Mouse (Mus musculus) neural tube, embryonic 13.5 days (tissue): ENCODE measurements around the gene Prm1. TPM values are rescaled to one million over a fixed set of nuclear protein-coding genes. Genes with fewer than 3 reads are reported as not detected.
A peak's percentile ranks its signal among the peaks of the same experiment; 100 is the strongest.
"Not testable (repeated sequence)": the region's sequence is repeated elsewhere in the genome, so short reads cannot be mapped to it uniquely, and the experiment has no call there.

Experiments
- ATAC-seq: fragments of 200-750 bp; cut with Nextera tagmentation; 2 replicates; pipeline ENCODE4 v1.8.0; 2017; ENCODE audit warnings: low read depth, mild to moderate bottlenecking, moderate TSS enrichment, moderate library complexity
- H3K27ac ChIP-seq: fragments of 300-500 bp; sonication (generic); replicated peaks from 2 replicates; pipeline ENCODE4 v1.5.1; 2015; ENCODE audit warnings: moderate library complexity, mild to moderate bottlenecking, inconsistent platforms
- H3K27me3 ChIP-seq: fragments of 300-500 bp; sonication (generic); 2 replicates; pipeline ENCODE4 v1.6.1; 2015; ENCODE audit warnings: mild to moderate bottlenecking, inconsistent platforms
- H3K36me3 ChIP-seq: fragments of 300-500 bp; sonication (generic); 2 replicates; pipeline ENCODE4 v1.6.1; 2015; ENCODE audit warnings: mild to moderate bottlenecking, inconsistent platforms
- H3K4me1 ChIP-seq: fragments of 300-500 bp; sonication (generic); replicated peaks from 2 replicates; pipeline ENCODE4 v1.6.1; 2015; ENCODE audit warnings: inconsistent platforms
- H3K4me2 ChIP-seq: fragments of 300-500 bp; sonication (generic); 2 replicates; pipeline ENCODE4 v1.6.1; 2015; ENCODE audit warnings: inconsistent platforms, mild to moderate bottlenecking, moderate library complexity
- H3K4me3 ChIP-seq: fragments of 300-500 bp; sonication (generic); 2 replicates; pipeline ENCODE4 v1.5.1; 2015; ENCODE audit warnings: mild to moderate bottlenecking, inconsistent platforms
- H3K9ac ChIP-seq: fragments of 300-500 bp; sonication (generic); 2 replicates; pipeline ENCODE4 v1.6.1; 2015; ENCODE audit warnings: moderate library complexity, mild to moderate bottlenecking, inconsistent platforms
- H3K9me3 ChIP-seq: fragments of 300-500 bp; sonication (generic); 2 replicates; pipeline ENCODE4 v1.6.1; 2016; ENCODE audit warnings: inconsistent platforms
- WGBS: fragments of 180-500 bp; shearing (Covaris S2); methylation state at CpG from one replicate; pipeline ENCODE4 v1.1.7; 2015; 5-methylcytosine and 5-hydroxymethylcytosine counted together
- polyA plus RNA-seq: library from polyadenylated mRNA; unstranded; fragments of >200 nt; fragmentation: Nextera tagmentation; extraction: Ambion mirVana; gene quantifications from 2 replicates; pipeline ENCODE4 v1.2.1, GENCODE M21; 2015

Prm1 gene
- polyA plus RNA-seq, 1 experiment from 2014 or later = 0.64 TPM

DNA sequence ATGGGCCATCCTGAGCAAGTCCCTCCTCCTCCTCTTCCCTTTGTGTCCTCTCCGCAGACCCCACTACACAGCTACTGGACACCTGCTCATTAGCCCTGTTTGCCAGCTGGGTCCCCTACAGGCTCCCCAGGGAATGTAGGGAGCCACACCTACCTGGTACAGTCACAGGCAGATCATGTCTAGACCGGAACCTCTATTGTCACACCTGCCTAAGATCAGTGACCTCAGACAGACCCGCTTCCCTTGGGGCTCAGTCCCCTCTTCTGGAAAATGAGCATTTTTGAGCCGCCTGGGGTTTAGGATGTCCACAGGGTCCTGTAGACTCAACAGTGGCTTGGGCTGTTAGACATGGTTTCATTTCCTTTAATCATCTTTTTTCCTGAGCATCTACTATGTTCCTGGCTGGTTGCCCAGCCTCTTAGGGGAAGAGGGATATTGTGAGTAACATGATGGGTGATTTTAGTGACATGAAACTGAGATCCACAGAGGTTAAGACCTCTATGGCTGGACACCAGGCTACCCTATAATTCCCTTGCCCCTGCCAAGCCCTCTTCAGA, 13.0 kb upstream of the Prm1 start:
- 75% methylated on average over 4 of the region's 4 CpGs for WGBS
- H3K27me3 ChIP-seq = no peaks in the 10 kb centered on the region

GRCm38 (mm10) chr16:10814864-10815263, 9.2 kb upstream of the Prm1 start:
- Histone ChIP-seq H3K9me3 (no peaks in the 10 kb centered on the region), H3K27ac (no peak overlapping the region), H3K4me2 (no peak overlapping the region), H3K9ac (no peak overlapping the region), H3K4me1 (no peaks in the 10 kb centered on the region), H3K27me3 (no peaks in the 10 kb centered on the region), H3K36me3 (no peaks in the 10 kb centered on the region), H3K4me3 (no peak overlapping the region)
- 89% methylated on average over 4 of the region's 4 CpGs for WGBS
- ATAC-seq = no peak

More for the DNA sequence above, 13.0 kb upstream of the Prm1 start:
- H3K36me3 ChIP-seq = no peaks in the 10 kb centered on the region
- H3K9me3 ChIP-seq = no peaks in the 10 kb centered on the region
- no peak overlapping the region for H3K9ac ChIP-seq
- H3K4me1 ChIP-seq = no peaks in the 10 kb centered on the region
- H3K27ac ChIP-seq = no peak overlapping the region
- no peak overlapping the region for H3K4me3 ChIP-seq
- H3K4me2 ChIP-seq = no peak overlapping the region
- no peak for ATAC-seq

- WGBS = 86% methylated on average over 4 of the region's 4 CpGs
- Histone ChIP-seq H3K9ac (no peak overlapping the region), H3K4me3 (no peak overlapping the region), H3K27ac (no peak overlapping the region), H3K4me2 (no peak overlapping the region), H3K4me1 (no peaks in the 10 kb centered on the region), H3K36me3 (no peaks in the 10 kb centered on the region), H3K9me3 (no peaks in the 10 kb centered on the region), H3K27me3 (no peaks in the 10 kb centered on the region)
- no peak for ATAC-seq
Measured at GRCm38 (mm10) chr16:10813726-10814125, 8.1 kb upstream of the Prm1 start.

DNA sequence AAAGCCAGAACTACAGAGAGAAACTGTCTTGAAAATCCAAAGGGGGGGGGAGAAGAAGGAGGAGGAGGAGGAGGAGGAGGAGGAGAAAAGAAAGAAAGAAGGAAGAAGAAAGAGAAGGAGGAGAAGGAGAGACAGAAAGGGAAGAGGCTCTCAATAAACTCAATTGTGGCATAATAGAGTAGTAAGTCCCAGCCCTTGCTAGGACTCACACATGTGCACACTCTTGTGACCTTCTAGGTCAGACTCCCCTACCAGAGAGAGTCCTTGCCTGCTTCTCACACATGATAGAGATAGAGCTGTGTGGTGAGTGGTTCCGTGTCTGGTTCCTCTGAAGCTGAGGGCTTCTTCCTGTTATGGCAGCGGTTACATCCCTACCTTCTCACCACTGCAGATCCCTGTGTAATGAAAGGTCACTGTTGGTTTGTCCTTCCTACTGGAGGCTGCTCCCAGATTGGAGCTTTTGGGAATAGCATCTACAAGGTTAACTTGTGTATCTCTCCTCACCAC, 7.3 kb upstream of the Prm1 start, which contains the start of gene Gm11172:
Gene Gm11172 (plus strand): TSS at position 51 of the 507 bp plus-strand sequence.
- Histone ChIP-seq H3K9me3 (no peaks in the 10 kb centered on the region), H3K4me2 (no peak within 1 kb of the TSS), H3K27me3 (no peaks in the 10 kb centered on the region), H3K36me3 (no peaks in the 10 kb centered on the region), H3K27ac (no peak within 1 kb of the TSS; the same call in 1 of the 2 replicates), H3K9ac (no peak within 1 kb of the TSS), H3K4me1 (no peaks in the 10 kb centered on the region), H3K4me3 (no peak within 1 kb of the TSS)
- no peak for ATAC-seq
- WGBS = 92% methylated on average over 2 of the region's 2 CpGs

- H3K27me3 ChIP-seq = no peaks in the 10 kb centered on the region
- H3K9ac ChIP-seq = no peak overlapping the region
- ATAC-seq = no peak
- H3K9me3 ChIP-seq = no peaks in the 10 kb centered on the region
- H3K4me3 ChIP-seq = no peak overlapping the region
- no peaks in the 10 kb centered on the region for H3K36me3 ChIP-seq
- H3K27ac ChIP-seq = no peak overlapping the region
- 100% methylated on average over 1 of the region's 1 CpGs for WGBS
- 0 out of 2 replicates have a peak, but pooled peaks cover 6% of the 10 kb centered on the region for H3K4me1 ChIP-seq
- no peak overlapping the region for H3K4me2 ChIP-seq
Measured at GRCm38 (mm10) chr16:10810376-10810775, 4.7 kb upstream of the Prm1 start.

- H3K4me1 ChIP-seq, H3K27ac ChIP-seq, H3K9ac ChIP-seq, ATAC-seq, H3K4me3 ChIP-seq, H3K27me3 ChIP-seq, H3K4me2 ChIP-seq, H3K9me3 ChIP-seq, H3K36me3 ChIP-seq: not testable (repeated sequence)
- 86% methylated on average over 3 of the region's 3 CpGs for WGBS
Measured at GRCm38 (mm10) chr16:10802420-10802819, 3.2 kb downstream of the Prm1 start.

GRCm38 (mm10) chr16:10796034-10796433, 9.6 kb downstream of the Prm1 start, which contains the start of gene Prm2:
TSS of gene Prm2 (minus strand) at chr16:10796134.
- no peaks in the 10 kb centered on the region for H3K36me3 ChIP-seq
- H3K27me3 ChIP-seq = peaks cover 23% of the 10 kb centered on the region
- WGBS = 80% methylated on average over 6 of the region's 6 CpGs
- no peak for ATAC-seq
- H3K4me3 ChIP-seq = no peak within 1 kb of the TSS
- H3K9me3 ChIP-seq = no peaks in the 10 kb centered on the region
- H3K27ac ChIP-seq = no peak within 1 kb of the TSS
- H3K9ac ChIP-seq = no peak within 1 kb of the TSS
- no peaks in the 10 kb centered on the region for H3K4me1 ChIP-seq
- no peak within 1 kb of the TSS for H3K4me2 ChIP-seq

- 77% methylated on average over 9 of the region's 9 CpGs for WGBS
- Histone ChIP-seq H3K4me2 (no peak within 1 kb of the TSS), H3K4me1 (peaks cover 13% of the 10 kb centered on the region), H3K36me3 (no peaks in the 10 kb centered on the region), H3K27me3 (peaks cover 6% of the 10 kb centered on the region), H3K4me3 (no peak within 1 kb of the TSS), H3K9me3 (no peaks in the 10 kb centered on the region), H3K27ac (no peak within 1 kb of the TSS), H3K9ac (no peak within 1 kb of the TSS)
- no peak for ATAC-seq
Measured at GRCm38 (mm10) chr16:10790702-10791101, 14.9 kb downstream of the Prm1 start, which contains the start of gene Prm3. TSS of gene Prm3 (minus strand) at chr16:10790914.

DNA sequence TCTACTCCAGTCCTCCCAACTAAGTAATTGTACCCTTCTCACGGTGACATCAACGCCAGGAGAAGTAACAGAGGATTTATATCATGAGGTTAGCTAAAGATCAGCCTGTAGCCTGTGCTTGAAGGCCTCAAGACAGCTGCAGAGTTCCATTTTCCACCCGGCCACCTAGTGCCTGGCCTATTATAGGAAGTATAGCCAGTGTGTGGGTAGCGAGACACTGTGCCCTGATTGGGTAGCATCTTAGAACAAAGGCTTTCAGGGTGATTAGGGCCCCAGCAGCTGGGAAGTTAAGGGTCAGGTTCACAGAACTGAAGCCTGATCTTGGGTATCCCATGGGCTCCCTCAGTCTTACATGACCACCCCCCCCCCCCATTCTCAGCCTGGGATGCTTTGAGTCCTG, 16.8 kb downstream of the Prm1 start:
- Histone ChIP-seq H3K36me3 (no peaks in the 10 kb centered on the region), H3K27ac (no peak overlapping the region), H3K9me3 (no peaks in the 10 kb centered on the region), H3K4me2 (no peak overlapping the region), H3K4me3 (no peak overlapping the region), H3K27me3 (peaks cover 9% of the 10 kb centered on the region), H3K9ac (no peak overlapping the region), H3K4me1 (peaks cover 24% of the 10 kb centered on the region)
- WGBS = 43% methylated on average over 4 of the region's 4 CpGs
- no peak for ATAC-seq

GRCm38 (mm10) chr16:10788271-10788670, 17.4 kb downstream of the Prm1 start, which contains the start of gene Tnp2:
TSS of gene Tnp2 (minus strand) at chr16:10788660.
- Histone ChIP-seq H3K4me1 (peaks cover 30% of the 10 kb centered on the region), H3K36me3 (no peaks in the 10 kb centered on the region), H3K9me3 (no peaks in the 10 kb centered on the region), H3K9ac (no peak within 1 kb of the TSS), H3K27ac (no peak within 1 kb of the TSS), H3K27me3 (peaks cover 14% of the 10 kb centered on the region), H3K4me2 (no peak within 1 kb of the TSS), H3K4me3 (no peak within 1 kb of the TSS)
- no peak for ATAC-seq
- WGBS = 53% methylated on average over 16 of the region's 16 CpGs

- ATAC-seq = no peak
- Histone ChIP-seq H3K36me3 (no peaks in the 10 kb centered on the region), H3K27me3 (peaks cover 21% of the 10 kb centered on the region), H3K9ac (no peak overlapping the region), H3K4me1 (peaks cover 36% of the 10 kb centered on the region), H3K9me3 (no peaks in the 10 kb centered on the region), H3K4me3 (no peak overlapping the region), H3K4me2 (no peak overlapping the region), H3K27ac (no peak overlapping the region)
- 87% methylated on average over 7 of the region's 7 CpGs for WGBS
Measured at GRCm38 (mm10) chr16:10787548-10788058, 18.0 kb downstream of the Prm1 start.

GRCm38 (mm10) chr16:10786782-10787547, 18.7 kb downstream of the Prm1 start:
- Histone ChIP-seq H3K27me3 (peaks cover 24% of the 10 kb centered on the region), H3K36me3 (no peaks in the 10 kb centered on the region), H3K9ac (0 out of 2 replicates have a peak overlapping the region, but pooled peaks have one; percentile 80), H3K4me1 (peaks cover 43% of the 10 kb centered on the region), H3K9me3 (no peaks in the 10 kb centered on the region), H3K27ac (no peak overlapping the region), H3K4me3 (no peak overlapping the region), H3K4me2 (peak overlapping the region; percentile 99; the same call in 1 of the 2 replicates)
- no peak for ATAC-seq
- WGBS = 64% methylated on average over 4 of the region's 4 CpGs
